Mouse (Mus musculus) layer of hippocampus, postnatal 14 days (tissue): ENCODE measurements around the gene Bpifb5. TPM values are rescaled to one million over a fixed set of nuclear protein-coding genes. Genes with fewer than 3 reads are reported as not detected.
"Not testable (repeated sequence)": the region's sequence is repeated elsewhere in the genome, so short reads cannot be mapped to it uniquely, and the experiment has no call there.

Experiments used
- DNase-seq, 2 experiments: peaks; one replicate each; pipeline ENCODE4 v3.0.0; 2021 to 2022; ENCODE audit warnings: low spot score in 2 of 2, mixed read lengths in 1 of 2
- long read RNA-seq, 2 experiments: library from polyadenylated mRNA; stranded (forward); transcript quantifications; one replicate each; pipeline ENCODE4 v2.0.0; 2021
- total RNA-seq, 2 experiments: library from RNA; stranded (reverse); gene quantifications; 2 replicates each; pipeline ENCODE4 v1.2.3; 2021

Bpifb5 gene
- not detected for total RNA-seq
- long read RNA-seq, experiment 1, result 0 reads
- long read RNA-seq, experiment 2, result 0 reads

DNA sequence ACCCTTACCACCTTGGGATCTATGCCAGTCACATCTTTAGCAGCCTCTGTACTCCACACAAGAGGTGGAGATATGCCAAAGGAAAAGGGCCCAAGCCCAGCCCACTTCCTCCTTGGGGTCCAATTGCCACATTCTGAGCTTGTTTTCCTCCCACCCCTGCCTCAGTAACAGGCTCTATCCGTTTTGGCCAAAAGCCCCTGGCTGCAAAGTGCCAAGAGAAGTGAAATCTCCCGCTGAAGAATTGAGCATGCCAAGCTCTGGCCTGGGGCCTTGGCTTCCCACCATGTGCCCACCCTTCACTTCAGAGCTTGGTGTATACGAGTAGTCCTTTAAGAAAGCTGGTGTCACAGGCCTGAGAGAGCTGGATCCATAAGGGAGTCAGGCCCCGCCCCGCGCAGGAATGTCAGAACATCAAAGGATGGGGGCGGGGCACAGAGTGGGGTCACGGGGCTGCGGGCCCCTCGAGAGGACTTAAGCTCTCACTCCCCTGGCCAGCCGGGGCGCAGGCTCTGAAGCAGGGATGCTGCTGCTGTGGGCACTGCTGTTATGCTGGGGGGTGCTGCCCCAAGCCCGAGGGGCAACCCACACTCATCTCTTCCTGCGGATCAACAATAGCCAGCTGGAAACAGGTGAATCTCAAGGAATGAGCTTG, at the start of gene Bpifb5:
Gene Bpifb5 (plus strand): TSS at position 478 of the 652 bp plus-strand sequence.
- peak in 1 of 2 experiments; percentile 62 for DNase-seq

- DNase-seq, result not testable (repeated sequence)
Measured at GRCm38 (mm10) chr2:154181900-154182299, 41.6 kb upstream of the Bpifb5 start.

DNA sequence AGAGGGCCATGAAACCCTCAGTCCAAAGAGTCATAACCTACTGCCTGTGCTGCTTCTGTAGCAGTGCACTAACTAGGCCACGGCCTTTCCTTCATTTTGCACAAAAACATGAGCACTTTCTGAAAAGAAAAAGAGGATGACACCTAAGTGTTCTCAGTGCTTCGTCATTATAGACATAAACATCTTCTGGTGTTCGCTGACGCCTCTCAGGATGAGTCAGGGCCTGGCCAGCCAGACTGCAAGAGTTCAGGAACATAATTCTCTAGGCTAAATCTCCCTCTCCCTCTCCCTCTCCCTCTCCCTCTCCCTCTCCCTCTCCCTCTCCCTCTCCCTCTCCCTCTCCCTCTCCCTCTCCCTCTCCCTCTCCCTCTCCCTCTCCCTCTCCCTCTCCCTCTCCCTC, 40.5 kb upstream of the Bpifb5 start:
- not testable (repeated sequence) for DNase-seq

DNA sequence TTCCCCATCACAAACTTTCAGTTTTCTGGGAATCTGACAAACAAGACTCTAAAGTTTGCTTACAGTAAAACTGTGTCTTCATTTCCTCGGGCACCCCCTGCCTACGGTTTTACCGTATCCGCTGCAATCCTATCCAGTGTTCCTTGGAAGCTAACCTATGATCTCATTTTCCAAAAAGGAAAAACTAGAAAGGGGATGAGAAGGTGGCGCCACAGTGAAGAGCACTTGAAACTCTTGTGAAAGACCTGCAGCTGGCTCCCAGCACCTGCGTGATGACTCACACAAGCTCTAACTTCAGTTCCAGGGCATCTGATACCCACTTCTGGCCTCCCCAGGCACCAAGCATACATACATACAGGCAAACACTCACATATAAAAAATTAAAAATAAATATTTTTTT, 38.2 kb upstream of the Bpifb5 start:
- DNase-seq, result no peak

DNA sequence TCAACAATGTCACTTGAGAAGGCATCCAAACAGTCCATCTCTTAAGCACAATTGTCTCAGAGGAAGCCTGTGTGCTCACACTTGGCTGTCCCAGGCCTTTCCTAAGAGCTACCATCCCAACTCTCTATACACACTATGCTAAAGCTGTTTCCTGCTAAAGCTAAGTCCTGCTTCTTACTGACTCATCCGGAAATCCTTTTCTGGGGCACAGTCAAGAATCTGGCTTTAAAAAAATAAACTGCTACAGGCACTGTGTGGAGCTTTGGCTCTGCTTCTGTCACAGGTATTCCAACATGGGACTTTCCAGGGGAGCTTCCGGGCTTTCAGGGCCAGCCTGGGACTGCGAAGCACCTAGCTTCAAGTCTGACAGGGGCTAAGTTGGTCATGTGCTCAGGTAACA, 37.8 kb upstream of the Bpifb5 start:
- no peak for DNase-seq

- DNase-seq, result no peak
Measured at GRCm38 (mm10) chr2:154187468-154187867, 36.1 kb upstream of the Bpifb5 start.

GRCm38 (mm10) chr2:154189877-154190434, 33.6 kb upstream of the Bpifb5 start:
- DNase-seq, result no peak

DNA sequence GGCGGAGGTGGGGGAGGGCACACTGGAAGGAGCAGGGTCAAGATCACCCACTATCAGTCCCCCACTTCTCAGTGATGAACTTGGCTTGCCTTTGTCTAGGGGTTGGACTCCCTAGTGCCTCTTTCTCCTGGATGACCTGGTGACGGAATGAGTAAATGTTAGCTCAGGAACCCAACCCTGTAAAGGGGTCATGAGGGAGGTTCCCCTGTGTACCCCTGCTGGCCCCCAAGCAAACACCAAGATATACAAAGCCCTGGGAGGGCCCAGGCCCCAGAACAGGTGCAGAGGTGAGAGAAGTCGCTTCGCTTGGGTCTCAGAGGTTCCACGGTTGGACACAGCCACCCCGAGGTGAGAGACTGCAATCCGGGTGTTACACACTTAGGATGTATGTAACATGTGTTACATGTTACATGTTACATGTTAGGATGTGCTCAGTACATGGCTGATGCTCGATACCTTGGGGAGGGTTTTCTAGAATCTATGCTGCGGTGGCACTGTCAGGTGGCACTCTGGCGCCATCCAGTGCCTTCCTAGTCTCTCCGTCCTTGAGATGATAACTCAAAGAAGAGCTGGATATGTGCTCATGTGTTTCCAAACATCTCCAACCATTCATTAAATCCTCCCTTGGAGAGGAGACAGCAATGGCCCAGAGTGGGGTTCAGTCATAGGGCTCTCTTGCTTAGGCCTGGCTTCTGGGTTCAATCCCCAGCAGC, 32.8 kb upstream of the Bpifb5 start, which contains the start of gene Bpifb1:
Gene Bpifb1 (plus strand): TSS at position 273 of the 713 bp plus-strand sequence.
- DNase-seq, result no peak

GRCm38 (mm10) chr2:154192141-154192540, 31.4 kb upstream of the Bpifb5 start:
- no peak for DNase-seq

- DNase-seq, result no peak
Measured at GRCm38 (mm10) chr2:154193071-154193470, 30.5 kb upstream of the Bpifb5 start.

DNA sequence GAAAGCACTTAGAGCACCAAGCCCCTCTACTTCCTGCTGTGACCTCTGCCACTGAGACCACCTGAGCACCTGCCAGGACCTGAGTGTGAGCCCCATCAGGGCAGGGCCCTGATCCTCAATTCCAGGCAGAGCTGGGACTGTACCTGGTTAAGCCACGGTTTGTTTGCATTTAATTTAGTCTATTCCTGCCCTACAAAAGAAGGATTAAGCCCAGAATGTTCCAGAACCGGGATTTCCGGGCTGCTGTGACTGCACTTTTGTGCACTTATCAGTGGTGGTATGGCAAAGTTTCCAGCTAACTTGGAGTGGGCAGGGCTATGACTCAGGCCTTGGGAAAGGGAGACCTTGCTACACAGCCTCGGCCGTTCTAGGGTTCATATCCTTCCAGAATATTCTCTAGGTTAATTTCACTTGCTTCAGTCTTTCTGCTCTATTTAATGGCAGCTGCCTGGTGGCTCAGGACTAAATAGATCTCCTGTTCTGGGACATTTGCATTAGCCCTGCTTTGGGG, 29.5 kb upstream of the Bpifb5 start:
- no peak for DNase-seq

- no peak for DNase-seq
Measured at GRCm38 (mm10) chr2:154197036-154197435, 26.5 kb upstream of the Bpifb5 start.

DNA sequence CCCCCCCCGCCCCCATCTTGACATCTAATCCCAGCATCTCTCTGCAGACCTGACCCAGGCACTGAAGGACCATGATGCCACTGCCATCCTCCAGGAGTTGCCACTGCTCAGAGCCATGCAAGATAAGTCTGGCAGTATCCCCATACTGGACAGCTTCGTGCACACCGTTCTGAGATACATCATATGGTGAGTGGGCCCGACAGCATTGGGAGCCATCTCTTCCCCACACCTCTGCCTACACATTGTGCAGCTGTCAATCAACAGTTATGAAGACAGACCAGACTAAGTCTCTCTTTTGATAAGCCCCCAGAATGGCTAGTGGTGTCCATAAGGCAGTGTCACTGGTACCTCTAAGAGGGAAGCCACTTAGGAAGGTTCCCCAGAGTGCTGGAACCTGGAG, 18.9 kb upstream of the Bpifb5 start:
- DNase-seq, result no peak

DNA sequence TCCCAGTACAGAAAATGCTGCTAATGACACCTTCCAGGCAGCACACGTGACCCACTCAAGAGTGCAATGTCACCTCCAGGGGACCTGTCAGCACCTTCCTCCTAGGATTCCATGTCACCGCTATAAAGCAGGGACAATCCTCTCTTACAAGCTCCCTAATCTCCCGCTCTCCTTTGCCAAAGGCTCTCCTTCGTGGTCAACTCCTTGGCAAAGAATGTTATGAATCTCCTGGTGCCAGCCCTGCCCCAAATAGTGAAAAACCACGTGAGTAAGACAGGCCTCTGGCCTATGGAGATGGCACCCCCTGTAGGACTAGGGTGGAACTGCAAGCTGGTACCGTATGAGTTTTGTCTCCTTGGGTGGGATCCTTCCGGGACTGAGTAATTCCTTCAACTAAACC, 16.6 kb upstream of the Bpifb5 start:
- DNase-seq, result no peak

- DNase-seq, result peak in 1 of 2 experiments; percentile 53
Measured at GRCm38 (mm10) chr2:154209112-154209511, 14.4 kb upstream of the Bpifb5 start.

GRCm38 (mm10) chr2:154211121-154211520, 12.4 kb upstream of the Bpifb5 start:
- DNase-seq, result no peak

DNA sequence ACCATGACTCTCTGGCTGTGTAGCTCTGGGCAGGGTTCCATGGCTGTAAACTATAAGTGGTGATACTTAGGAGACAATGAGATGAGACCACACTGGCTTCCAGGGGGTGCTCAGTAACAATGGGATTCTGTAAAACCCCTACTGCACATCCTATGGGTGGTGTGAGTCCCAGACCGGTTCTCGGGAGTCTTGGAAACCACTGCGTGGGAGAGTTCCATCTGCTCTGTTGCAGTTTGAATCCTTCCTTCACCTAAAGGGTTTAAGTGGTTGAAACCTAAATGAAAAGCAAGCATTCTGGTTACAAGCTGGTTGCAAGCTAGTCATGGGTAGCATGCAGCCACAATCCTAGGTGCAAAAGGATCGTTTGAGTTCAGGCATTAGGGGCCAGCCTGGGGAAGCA, 11.7 kb upstream of the Bpifb5 start:
- peak in 1 of 2 experiments; percentile 49 for DNase-seq

- DNase-seq, result peak; percentile 56 to 76
Measured at GRCm38 (mm10) chr2:154215191-154215590, 8.4 kb upstream of the Bpifb5 start.

- DNase-seq, result no peak
Measured at GRCm38 (mm10) chr2:154219950-154220349, 3.6 kb upstream of the Bpifb5 start.

DNA sequence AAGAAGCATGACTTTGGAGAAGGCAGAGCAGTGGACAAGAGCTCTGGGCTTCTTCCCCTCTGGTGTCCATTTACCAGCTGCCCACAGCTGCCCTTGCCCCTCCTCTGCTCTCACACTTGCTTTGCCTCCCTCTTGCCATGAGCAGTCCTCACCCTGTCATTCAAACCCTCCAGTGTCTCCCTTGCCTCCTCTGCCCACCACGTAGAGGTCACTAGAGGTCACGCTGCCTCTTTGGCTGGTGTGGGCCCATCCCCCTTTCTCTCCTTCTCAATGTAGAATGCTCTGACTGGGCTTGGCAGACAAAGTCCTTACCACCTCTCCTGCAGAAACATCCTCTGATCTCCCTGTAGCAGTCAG, 353 bp downstream of the Bpifb5 start:
- no peak for DNase-seq

DNA sequence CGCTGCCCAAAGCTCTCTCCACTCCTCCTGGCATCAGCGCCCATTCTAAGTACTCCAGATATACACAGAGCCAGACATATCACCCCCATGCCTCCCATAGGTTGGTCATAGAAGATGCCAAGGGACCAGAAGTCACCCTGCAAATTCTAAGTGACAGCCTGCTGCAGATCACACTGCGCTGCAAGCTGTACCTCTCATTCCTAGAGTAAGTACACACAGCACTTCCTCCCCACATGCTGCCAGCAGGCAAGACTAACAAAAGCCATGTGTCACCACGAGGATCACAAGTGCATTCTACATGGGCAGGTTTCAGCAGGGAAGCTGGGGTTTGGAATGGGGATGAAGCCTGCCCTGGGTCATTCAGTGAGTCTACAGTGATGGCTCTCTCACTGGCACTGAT, 3.4 kb downstream of the Bpifb5 start:
- no peak for DNase-seq

DNA sequence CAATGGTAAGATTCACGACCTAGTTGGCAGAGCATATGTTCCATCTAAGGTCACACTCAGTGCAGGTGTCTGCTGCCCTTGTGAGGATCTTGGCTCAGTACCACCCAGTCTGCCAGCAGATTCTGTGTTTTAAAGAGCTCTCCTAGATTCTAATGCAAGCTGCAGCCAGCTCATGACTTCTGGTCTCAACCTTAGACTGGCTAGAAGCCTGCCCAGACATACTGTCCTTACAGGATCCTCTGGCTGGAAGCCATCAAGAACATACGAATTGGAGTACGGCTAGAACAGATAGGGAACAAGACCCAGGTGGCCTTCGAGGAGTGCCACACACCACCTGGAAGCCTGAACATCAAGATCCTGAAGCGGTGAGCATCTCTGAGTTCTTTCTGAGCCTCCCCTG, 4.3 kb downstream of the Bpifb5 start:
- no peak for DNase-seq
